Mouse (Mus musculus): ENCODE measurements around the gene Gm45233. TPM values are rescaled to one million over a fixed set of nuclear protein-coding genes. Genes with fewer than 3 reads are reported as not detected.
A peak's percentile ranks its signal among the peaks of the same experiment; 100 is the strongest.
"Not testable (repeated sequence)": the region's sequence is repeated elsewhere in the genome, so short reads cannot be mapped to it uniquely, and the experiment has no call there.

Gene Gm45233
- 1.2 and 1.3 TPM in 2 replicates for polyA plus RNA-seq (2012; rRNA removed)

GRCm38 (mm10) chr7:43443917-43444293 is at the start of gene Gm45233, which contains the start of gene Etfb:
Gene Gm45233 (plus strand): TSS chr7:43444128.
Gene Etfb (plus strand): TSS chr7:43444083.
- DNase-seq (ENCODE audit: low read depth), result peak; percentile 98
- TF ChIP-seq POLR2A (IDR thresholded peaks at IDR 0.05; ENCODE audit: borderline replicate concordance, extremely low read depth, insufficient read depth, insufficient read length, poor library complexity, severe bottlenecking) (peak; percentile 28; the same call in 1 of the 2 replicates), CTCF (IDR thresholded peaks at IDR 0.05; ENCODE audit: borderline replicate concordance, extremely low read depth, insufficient read depth, insufficient read length) (no peak)

DNA sequence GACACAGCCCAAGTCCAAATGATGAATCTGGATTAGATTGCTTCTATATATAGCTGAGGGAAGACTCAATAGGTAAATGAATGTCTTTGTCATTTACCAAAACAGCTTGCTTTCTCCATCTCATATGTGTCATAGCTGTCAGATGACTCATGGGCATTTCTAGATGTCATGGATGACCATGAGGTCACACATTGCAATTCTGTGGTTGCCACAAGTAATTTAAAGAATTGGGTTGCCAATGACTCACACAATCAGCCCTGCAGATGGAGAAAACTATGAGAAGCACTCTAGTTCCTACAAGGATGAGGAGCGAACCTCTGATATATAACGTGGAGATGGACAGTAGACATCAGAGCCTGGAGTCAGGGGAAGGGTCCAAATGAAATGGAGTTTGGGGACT is 44.4 kb upstream of the Gm45233 start:
- no peak for DNase-seq (ENCODE audit: low read depth)
- TF ChIP-seq CTCF (IDR thresholded peaks at IDR 0.05; ENCODE audit: borderline replicate concordance, extremely low read depth, insufficient read depth, insufficient read length) (no peak), POLR2A (IDR thresholded peaks at IDR 0.05; ENCODE audit: borderline replicate concordance, extremely low read depth, insufficient read depth, insufficient read length, poor library complexity, severe bottlenecking) (no peak)

- no peak for DNase-seq (ENCODE audit: low read depth)
- TF ChIP-seq CTCF (IDR thresholded peaks at IDR 0.05; ENCODE audit: borderline replicate concordance, extremely low read depth, insufficient read depth, insufficient read length) (no peak), POLR2A (IDR thresholded peaks at IDR 0.05; ENCODE audit: borderline replicate concordance, extremely low read depth, insufficient read depth, insufficient read length, poor library complexity, severe bottlenecking) (no peak)
Observed at GRCm38 (mm10) chr7:43402718-43403117, 41.2 kb upstream of the Gm45233 start.

GRCm38 (mm10) chr7:43407573-43407972 is 36.4 kb upstream of the Gm45233 start:
- TF ChIP-seq CTCF (IDR thresholded peaks at IDR 0.05; ENCODE audit: borderline replicate concordance, extremely low read depth, insufficient read depth, insufficient read length) (no peak), POLR2A (IDR thresholded peaks at IDR 0.05; ENCODE audit: borderline replicate concordance, extremely low read depth, insufficient read depth, insufficient read length, poor library complexity, severe bottlenecking) (no peak)
- DNase-seq (ENCODE audit: low read depth), result no peak

DNA sequence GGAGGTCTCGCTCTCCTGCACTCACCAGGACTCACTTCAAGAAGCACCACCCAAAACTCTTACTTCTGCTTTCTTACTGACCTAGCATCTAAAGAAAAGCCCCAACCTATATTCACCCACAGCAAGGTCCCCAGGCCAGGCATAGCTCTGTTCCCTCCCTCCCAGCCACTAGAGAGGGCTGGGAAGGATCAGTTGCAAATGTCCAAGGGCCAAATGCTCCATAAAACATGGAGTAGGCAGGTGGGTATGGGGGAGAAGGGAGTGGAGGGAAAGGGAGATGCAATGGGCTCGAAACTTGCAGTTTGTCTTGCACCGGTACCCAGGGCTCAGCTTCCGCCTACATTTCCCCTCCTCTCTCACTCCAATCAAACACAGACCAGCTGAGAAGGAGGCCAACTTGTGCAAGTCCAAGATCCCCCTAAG is 35.8 kb upstream of the Gm45233 start, which contains the start of gene Siglecg:
Siglecg (plus strand) TSS at position 74 of the 423 bp plus-strand sequence.
- TF ChIP-seq POLR2A (IDR thresholded peaks at IDR 0.05; ENCODE audit: borderline replicate concordance, extremely low read depth, insufficient read depth, insufficient read length, poor library complexity, severe bottlenecking), result no peak
- TF ChIP-seq CTCF (IDR thresholded peaks at IDR 0.05; ENCODE audit: borderline replicate concordance, extremely low read depth, insufficient read depth, insufficient read length), result no peak
- no peak for DNase-seq (ENCODE audit: low read depth)

GRCm38 (mm10) chr7:43409084-43409483 is 34.8 kb upstream of the Gm45233 start:
- no peak for DNase-seq (ENCODE audit: low read depth)
- TF ChIP-seq POLR2A (IDR thresholded peaks at IDR 0.05; ENCODE audit: borderline replicate concordance, extremely low read depth, insufficient read depth, insufficient read length, poor library complexity, severe bottlenecking), result no peak
- TF ChIP-seq CTCF (IDR thresholded peaks at IDR 0.05; ENCODE audit: borderline replicate concordance, extremely low read depth, insufficient read depth, insufficient read length), result no peak

GRCm38 (mm10) chr7:43411724-43412123 is 32.2 kb upstream of the Gm45233 start:
- DNase-seq (ENCODE audit: low read depth), result not testable (repeated sequence)

DNA sequence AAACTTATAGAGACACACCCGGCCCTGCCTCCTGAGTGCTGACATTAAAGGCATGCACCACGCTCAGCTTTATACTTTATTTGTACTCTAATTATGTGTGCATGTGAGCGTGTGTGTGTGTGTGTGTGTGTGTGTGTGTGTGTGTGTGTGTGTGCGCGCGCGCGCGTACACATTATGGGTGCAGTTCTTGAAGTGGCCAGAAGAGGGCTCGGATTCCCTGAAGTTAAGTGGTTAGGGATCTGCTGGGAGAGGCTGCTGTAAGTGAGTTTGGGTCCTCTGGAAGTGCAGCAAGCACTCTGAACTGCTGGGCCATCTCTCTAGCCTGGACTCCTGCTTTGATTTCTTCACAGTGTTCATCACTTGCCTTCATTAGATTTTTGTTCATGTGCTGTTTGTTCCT is 26.6 kb upstream of the Gm45233 start:
- TF ChIP-seq CTCF (IDR thresholded peaks at IDR 0.05; ENCODE audit: borderline replicate concordance, extremely low read depth, insufficient read depth, insufficient read length), result 0 out of 2 replicates have a peak, but pooled peaks have one; percentile 11
- no peak for TF ChIP-seq POLR2A (IDR thresholded peaks at IDR 0.05; ENCODE audit: borderline replicate concordance, extremely low read depth, insufficient read depth, insufficient read length, poor library complexity, severe bottlenecking)
- no peak for DNase-seq (ENCODE audit: low read depth)

DNA sequence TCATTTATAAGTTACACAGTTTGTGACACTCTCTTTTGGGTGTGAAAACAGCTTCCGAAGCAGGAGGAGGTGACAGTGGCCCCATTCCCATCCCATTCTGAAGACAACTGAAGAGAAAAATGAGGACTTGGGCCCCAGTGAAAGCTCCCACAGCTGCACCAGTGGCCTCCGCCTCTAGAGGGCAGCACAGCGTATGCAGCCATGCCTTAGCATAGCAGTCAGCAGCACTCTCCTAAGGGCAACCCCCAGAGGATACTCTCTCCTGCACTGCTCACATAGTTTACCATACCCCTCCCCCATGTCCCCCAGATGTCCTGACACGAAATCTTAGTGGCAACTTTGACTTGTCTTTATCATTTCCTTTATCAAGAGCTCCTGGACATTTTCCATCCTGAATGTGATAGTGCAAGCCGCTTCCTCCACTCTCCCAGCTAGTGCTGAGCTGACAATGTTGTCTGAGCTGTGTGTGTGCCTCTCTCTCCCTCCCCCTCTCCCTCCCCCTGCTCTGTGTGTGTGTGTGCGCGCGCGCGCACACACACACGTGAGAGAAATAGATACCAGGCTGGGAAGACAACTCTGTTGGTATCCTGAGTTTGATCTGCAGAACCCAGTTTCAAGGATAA is 20.8 kb upstream of the Gm45233 start:
- TF ChIP-seq CTCF (IDR thresholded peaks at IDR 0.05; ENCODE audit: borderline replicate concordance, extremely low read depth, insufficient read depth, insufficient read length) (peak; percentile 95), POLR2A (IDR thresholded peaks at IDR 0.05; ENCODE audit: borderline replicate concordance, extremely low read depth, insufficient read depth, insufficient read length, poor library complexity, severe bottlenecking) (no peak)
- peak; percentile 79 for DNase-seq (ENCODE audit: low read depth)

GRCm38 (mm10) chr7:43423991-43424625 is 19.8 kb upstream of the Gm45233 start:
- no peak for DNase-seq (ENCODE audit: low read depth)
- TF ChIP-seq POLR2A (IDR thresholded peaks at IDR 0.05; ENCODE audit: borderline replicate concordance, extremely low read depth, insufficient read depth, insufficient read length, poor library complexity, severe bottlenecking) (no peak), CTCF (IDR thresholded peaks at IDR 0.05; ENCODE audit: borderline replicate concordance, extremely low read depth, insufficient read depth, insufficient read length) (no peak)

DNA sequence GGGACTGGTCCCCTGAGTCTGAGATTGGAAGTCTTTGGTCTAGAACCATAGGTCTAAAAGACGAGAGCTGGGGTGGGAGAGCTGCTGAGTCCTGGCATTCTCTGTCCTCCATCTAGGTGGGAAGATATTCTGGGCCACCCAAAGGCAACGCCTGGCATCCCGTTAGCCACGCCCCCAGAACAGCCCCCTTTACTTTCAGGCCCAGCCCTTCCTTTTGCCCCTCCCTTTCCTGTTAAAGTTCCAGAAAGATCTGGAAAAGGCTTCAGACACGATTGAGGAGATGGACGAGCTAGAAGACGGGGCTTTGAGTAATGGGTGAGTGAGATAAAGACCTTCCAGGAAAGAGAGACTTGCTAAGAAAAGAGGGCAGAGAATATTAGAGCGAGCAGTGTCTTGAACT is 16.5 kb upstream of the Gm45233 start, which contains the start of gene Lim2:
Lim2 (plus strand) TSS at position 265 of the 400 bp plus-strand sequence.
- TF ChIP-seq POLR2A (IDR thresholded peaks at IDR 0.05; ENCODE audit: borderline replicate concordance, extremely low read depth, insufficient read depth, insufficient read length, poor library complexity, severe bottlenecking) (no peak), CTCF (IDR thresholded peaks at IDR 0.05; ENCODE audit: borderline replicate concordance, extremely low read depth, insufficient read depth, insufficient read length) (no peak)
- no peak for DNase-seq (ENCODE audit: low read depth)

GRCm38 (mm10) chr7:43429500-43429899 is 14.4 kb upstream of the Gm45233 start:
- TF ChIP-seq CTCF (IDR thresholded peaks at IDR 0.05; ENCODE audit: borderline replicate concordance, extremely low read depth, insufficient read depth, insufficient read length), result no peak
- TF ChIP-seq POLR2A (IDR thresholded peaks at IDR 0.05; ENCODE audit: borderline replicate concordance, extremely low read depth, insufficient read depth, insufficient read length, poor library complexity, severe bottlenecking), result no peak
- no peak for DNase-seq (ENCODE audit: low read depth)

Measured in brain, embryonic 14.5 days (tissue).